Mouse (Mus musculus): ENCODE data around the gene Mbd4. TPM values are rescaled to one million over a fixed set of nuclear protein-coding genes. Genes with fewer than 3 reads are reported as not detected.

The Mbd4 gene
- polyA plus RNA-seq, 1 experiment from 2014 or later, result 8.0 TPM

GRCm38 (mm10) chr6:115859258-115859657, 6.1 kb upstream of the Mbd4 start:
- peaks cover 5% of the 10 kb centered on the region; the same call in 1 of the 2 replicates for H3K4me1 ChIP-seq (replicated peaks)
- H3K9me3 ChIP-seq (replicated peaks), result no peaks in the 10 kb centered on the region
- H3K4me2 ChIP-seq, result no peak overlapping the region
- 48% methylated on average over 4 of the region's 4 CpGs for WGBS (ENCODE audit: insufficient replicate concordance)
- peak overlapping the region; percentile 20; the same call in 1 of the 2 replicates for H3K27ac ChIP-seq (replicated peaks)
- ATAC-seq (ENCODE audit: insufficient read depth), result peak; percentile 38; the same call in 1 of the 2 replicates
- H3K27me3 ChIP-seq, result no peaks in the 10 kb centered on the region
- H3K4me3 ChIP-seq (replicated peaks), result no peak overlapping the region
- no peaks in the 10 kb centered on the region for H3K36me3 ChIP-seq (replicated peaks)
- H3K9ac ChIP-seq, result no peak overlapping the region

- Histone ChIP-seq H3K9ac (no peak overlapping the region), H3K4me2 (no peak overlapping the region)
- ATAC-seq (ENCODE audit: insufficient read depth), result no peak
Measured at GRCm38 (mm10) chr6:115856361-115856745, 3.2 kb upstream of the Mbd4 start.

GRCm38 (mm10) chr6:115855733-115856360, 2.7 kb upstream of the Mbd4 start:
- WGBS (ENCODE audit: insufficient replicate concordance), result 69% methylated on average over 3 of the region's 3 CpGs
- peaks cover 27% of the 10 kb centered on the region for H3K4me1 ChIP-seq (replicated peaks)
- no peak overlapping the region for H3K9ac ChIP-seq
- no peak for ATAC-seq (ENCODE audit: insufficient read depth)
- H3K4me3 ChIP-seq (replicated peaks), result no peak overlapping the region
- H3K4me2 ChIP-seq, result no peak overlapping the region
- H3K36me3 ChIP-seq (replicated peaks), result peaks cover 3% of the 10 kb centered on the region
- H3K9me3 ChIP-seq (replicated peaks), result no peaks in the 10 kb centered on the region
- H3K27me3 ChIP-seq, result no peaks in the 10 kb centered on the region
- no peak overlapping the region for H3K27ac ChIP-seq (replicated peaks)

More at GRCm38 (mm10) chr6:115856361-115856745, 3.2 kb upstream of the Mbd4 start:
- H3K36me3 ChIP-seq (replicated peaks), result peaks cover 3% of the 10 kb centered on the region; the same call in 1 of the 2 replicates
- no peak overlapping the region for H3K27ac ChIP-seq (replicated peaks)
- 59% methylated on average over 4 of the region's 4 CpGs for WGBS (ENCODE audit: insufficient replicate concordance)
- no peaks in the 10 kb centered on the region for H3K9me3 ChIP-seq (replicated peaks)
- H3K4me1 ChIP-seq (replicated peaks), result peaks cover 21% of the 10 kb centered on the region
- H3K4me3 ChIP-seq (replicated peaks), result no peak overlapping the region
- H3K27me3 ChIP-seq, result no peaks in the 10 kb centered on the region

GRCm38 (mm10) chr6:115854432-115854831, 1.3 kb upstream of the Mbd4 start:
- no peak for ATAC-seq (ENCODE audit: insufficient read depth)

GRCm38 (mm10) chr6:115853985-115854384, 814 bp upstream of the Mbd4 start:
- no peak for ATAC-seq (ENCODE audit: insufficient read depth)
- Histone ChIP-seq H3K4me3 (replicated peaks) (peak overlapping the region; percentile 77), H3K27me3 (no peaks in the 10 kb centered on the region), H3K4me2 (peak overlapping the region; percentile 89), H3K4me1 (replicated peaks) (peaks cover 28% of the 10 kb centered on the region), H3K9ac (no peak overlapping the region), H3K27ac (replicated peaks) (peak overlapping the region; percentile 74; the same call in 1 of the 2 replicates), H3K36me3 (replicated peaks) (peaks cover 16% of the 10 kb centered on the region), H3K9me3 (replicated peaks) (no peaks in the 10 kb centered on the region)
- WGBS (ENCODE audit: insufficient replicate concordance), result 51% methylated on average over 7 of the region's 7 CpGs

More at GRCm38 (mm10) chr6:115854432-115854831, 1.3 kb upstream of the Mbd4 start:
- Histone ChIP-seq H3K9me3 (replicated peaks) (no peaks in the 10 kb centered on the region), H3K36me3 (replicated peaks) (peaks cover 11% of the 10 kb centered on the region), H3K4me1 (replicated peaks) (peaks cover 28% of the 10 kb centered on the region), H3K4me3 (replicated peaks) (no peak overlapping the region), H3K27ac (replicated peaks) (no peak overlapping the region), H3K9ac (no peak overlapping the region), H3K27me3 (no peaks in the 10 kb centered on the region), H3K4me2 (no peak overlapping the region)
- WGBS (ENCODE audit: insufficient replicate concordance), result 53% methylated on average over 2 of the region's 2 CpGs

GRCm38 (mm10) chr6:115852446-115853090, 603 bp downstream of the Mbd4 start:
- H3K27ac ChIP-seq (replicated peaks), result peak overlapping the region; percentile 91
- peak overlapping the region; percentile 89 for H3K4me2 ChIP-seq
- WGBS (ENCODE audit: insufficient replicate concordance), result 3% methylated on average over 20 of the region's 20 CpGs
- peak; percentile 63 for ATAC-seq (ENCODE audit: insufficient read depth)
- H3K9me3 ChIP-seq (replicated peaks), result no peaks in the 10 kb centered on the region
- H3K27me3 ChIP-seq, result no peaks in the 10 kb centered on the region
- peaks cover 28% of the 10 kb centered on the region for H3K4me1 ChIP-seq (replicated peaks)
- H3K36me3 ChIP-seq (replicated peaks), result peaks cover 26% of the 10 kb centered on the region
- peak overlapping the region; percentile 77 for H3K4me3 ChIP-seq (replicated peaks)
- peak overlapping the region; percentile 62 for H3K9ac ChIP-seq

- no peak overlapping the region for H3K4me3 ChIP-seq (replicated peaks)
- peaks cover 48% of the 10 kb centered on the region for H3K36me3 ChIP-seq (replicated peaks)
- WGBS (ENCODE audit: insufficient replicate concordance), result 79% methylated on average over 10 of the region's 10 CpGs
- no peak for ATAC-seq (ENCODE audit: insufficient read depth)
- no peak overlapping the region for H3K9ac ChIP-seq
- no peak overlapping the region for H3K27ac ChIP-seq (replicated peaks)
- no peak overlapping the region for H3K4me2 ChIP-seq
- H3K4me1 ChIP-seq (replicated peaks), result peaks cover 25% of the 10 kb centered on the region
- H3K27me3 ChIP-seq, result no peaks in the 10 kb centered on the region
- H3K9me3 ChIP-seq (replicated peaks), result no peaks in the 10 kb centered on the region
Measured at GRCm38 (mm10) chr6:115848598-115849304, 4.4 kb downstream of the Mbd4 start.

- H3K27ac ChIP-seq (replicated peaks), result no peak overlapping the region
- H3K9ac ChIP-seq, result no peak overlapping the region
- WGBS (ENCODE audit: insufficient replicate concordance), result 18% methylated on average over 8 of the region's 8 CpGs
- H3K4me2 ChIP-seq, result no peak overlapping the region
- no peaks in the 10 kb centered on the region for H3K27me3 ChIP-seq
- peak; percentile 42; the same call in 1 of the 2 replicates for ATAC-seq (ENCODE audit: insufficient read depth)
- no peak overlapping the region for H3K4me3 ChIP-seq (replicated peaks)
- peaks cover 12% of the 10 kb centered on the region for H3K4me1 ChIP-seq (replicated peaks)
- H3K9me3 ChIP-seq (replicated peaks), result no peaks in the 10 kb centered on the region
- peaks cover 67% of the 10 kb centered on the region for H3K36me3 ChIP-seq (replicated peaks)
Measured at GRCm38 (mm10) chr6:115846640-115847411, 6.3 kb downstream of the Mbd4 start.

GRCm38 (mm10) chr6:115845006-115845405, 8.2 kb downstream of the Mbd4 start:
- no peak overlapping the region for H3K27ac ChIP-seq (replicated peaks)
- no peak overlapping the region for H3K4me3 ChIP-seq (replicated peaks)
- 81% methylated on average over 4 of the region's 4 CpGs for WGBS (ENCODE audit: insufficient replicate concordance)
- H3K4me1 ChIP-seq (replicated peaks), result peaks cover 2% of the 10 kb centered on the region
- no peak for ATAC-seq (ENCODE audit: insufficient read depth)
- no peak overlapping the region for H3K4me2 ChIP-seq
- peaks cover 60% of the 10 kb centered on the region for H3K36me3 ChIP-seq (replicated peaks)
- no peak overlapping the region for H3K9ac ChIP-seq
- no peaks in the 10 kb centered on the region for H3K27me3 ChIP-seq
- H3K9me3 ChIP-seq (replicated peaks), result no peaks in the 10 kb centered on the region

- H3K4me1 ChIP-seq (replicated peaks), result peaks cover 23% of the 10 kb centered on the region
- H3K36me3 ChIP-seq (replicated peaks), result peaks cover 23% of the 10 kb centered on the region
- H3K9me3 ChIP-seq (replicated peaks), result no peaks in the 10 kb centered on the region
- H3K27me3 ChIP-seq, result no peaks in the 10 kb centered on the region
- H3K4me2 ChIP-seq, result peak overlapping the region; percentile 72
- ATAC-seq (ENCODE audit: insufficient read depth), result peak; percentile 22; the same call in 1 of the 2 replicates
- WGBS (ENCODE audit: insufficient replicate concordance), result 65% methylated on average over 5 of the region's 5 CpGs
- no peak overlapping the region for H3K9ac ChIP-seq
- peak overlapping the region; percentile 21; the same call in 1 of the 2 replicates for H3K27ac ChIP-seq (replicated peaks)
- H3K4me3 ChIP-seq (replicated peaks), result peak overlapping the region; percentile 45
Measured at GRCm38 (mm10) chr6:115838745-115839144, 14.4 kb downstream of the Mbd4 start.

Measured in liver, embryonic 15.5 days (tissue).